Comparison of ENCODE assay signal across 8 mouse cellular contexts in genomic region chr3:97087326-97087725, GRCm38 (mm10).
A peak's percentile ranks its signal among the peaks of the same experiment; 100 is the strongest.
DNase-seq lines count a peak whose midpoint lies in the region; ATAC-seq and TF ChIP-seq lines count a peak whose summit lies in the region.

No protein-coding gene starts in this region.

- H3K27ac ChIP-seq in kidney, embryonic 15.5 days, result no peak overlapping the region
- no peak overlapping the region for H3K27ac ChIP-seq in lung, postnatal 0 days (ENCODE audit: low read length)
- no peak overlapping the region for H3K27ac ChIP-seq in forebrain, embryonic 12.5 days

- WGBS in kidney, embryonic 15.5 days, result 81% methylated on average over 4 of the region's 4 CpGs
- 63% methylated on average over 4 of the region's 4 CpGs for WGBS in lung, postnatal 0 days
- 74% methylated on average over 4 of the region's 4 CpGs for WGBS in forebrain, embryonic 12.5 days

- peak; percentile 60 for TF ChIP-seq CTCF in lung, postnatal 0 days (IDR thresholded peaks at IDR 0.05)

- TF ChIP-seq EP300 in lung, postnatal 0 days (IDR thresholded peaks at IDR 0.05), result no peak

- peak; percentile 60 for DNase-seq in kidney, adult 18-20 months
- peak; percentile 25 for DNase-seq in ES-CJ7 (ENCODE audit: low read depth, low spot score)
- peak; percentile 54 to 58 for DNase-seq in adrenal gland, postnatal 36 days
- DNase-seq in lung, postnatal 0 days (ENCODE audit: low spot score), result peak; percentile 18

- no peak overlapping the region for H3K4me2 ChIP-seq in kidney, embryonic 15.5 days
- H3K4me2 ChIP-seq in lung, postnatal 0 days (replicated peaks; ENCODE audit: low read depth, low read length), result no peak overlapping the region
- no peak overlapping the region for H3K4me2 ChIP-seq in forebrain, embryonic 12.5 days

- no peaks in the 10 kb centered on the region for H3K27me3 ChIP-seq in kidney, embryonic 15.5 days
- no peaks in the 10 kb centered on the region for H3K27me3 ChIP-seq in lung, postnatal 0 days (replicated peaks; ENCODE audit: insufficient read depth, low read length)
- H3K27me3 ChIP-seq in forebrain, embryonic 12.5 days, result no peaks in the 10 kb centered on the region

- H3K4me3 ChIP-seq in kidney, embryonic 15.5 days (replicated peaks), result no peak overlapping the region
- no peak overlapping the region for H3K4me3 ChIP-seq in lung, postnatal 0 days (ENCODE audit: low read depth, low read length)
- H3K4me3 ChIP-seq in forebrain, embryonic 12.5 days (replicated peaks), result no peak overlapping the region

- no peak for ATAC-seq in kidney, embryonic 15.5 days (replicated peaks; ENCODE audit: low FRiP score)
- ATAC-seq in lung, postnatal 0 days, result no peak
- ATAC-seq in frontal cortex, adult (ENCODE audit: low TSS enrichment), result no peak
- ATAC-seq in monocyte, adult 5-6 weeks (replicated peaks; ENCODE audit: insufficient number of reproducible peaks, low FRiP score, low TSS enrichment, poor library complexity, severe bottlenecking), result no peak
- ATAC-seq in forebrain, embryonic 12.5 days (ENCODE audit: low FRiP score), result no peak

- no peak overlapping the region for H3K9ac ChIP-seq in kidney, embryonic 15.5 days
- H3K9ac ChIP-seq in lung, postnatal 0 days (replicated peaks; ENCODE audit: low read depth), result no peak overlapping the region
- no peak overlapping the region for H3K9ac ChIP-seq in forebrain, embryonic 12.5 days

- no peaks in the 10 kb centered on the region for H3K36me3 ChIP-seq in kidney, embryonic 15.5 days
- H3K36me3 ChIP-seq in lung, postnatal 0 days (ENCODE audit: insufficient read depth, low read length), result no peaks in the 10 kb centered on the region
- no peaks in the 10 kb centered on the region for H3K36me3 ChIP-seq in forebrain, embryonic 12.5 days (replicated peaks)

- peaks cover 10% of the 10 kb centered on the region; the same call in 1 of the 2 replicates for H3K9me3 ChIP-seq in kidney, embryonic 15.5 days (replicated peaks)
- H3K9me3 ChIP-seq in lung, postnatal 0 days (ENCODE audit: low read length), result no peaks in the 10 kb centered on the region
- 0 out of 2 replicates have a peak, but pooled peaks cover 7% of the 10 kb centered on the region for H3K9me3 ChIP-seq in forebrain, embryonic 12.5 days

- no peaks in the 10 kb centered on the region for H3K4me1 ChIP-seq in kidney, embryonic 15.5 days
- H3K4me1 ChIP-seq in lung, postnatal 0 days (ENCODE audit: insufficient read depth, low read depth, low read length), result no peaks in the 10 kb centered on the region
- no peaks in the 10 kb centered on the region for H3K4me1 ChIP-seq in forebrain, embryonic 12.5 days
